Mouse (Mus musculus) lung, postnatal 25 days (tissue): Measurements from ENCODE around the gene Oosp2.

Experiments used
- DNase-seq: peaks from one replicate; pipeline ENCODE4 v3.0.0; 2022; ENCODE audit warnings: low spot score

The Oosp2 gene

DNA sequence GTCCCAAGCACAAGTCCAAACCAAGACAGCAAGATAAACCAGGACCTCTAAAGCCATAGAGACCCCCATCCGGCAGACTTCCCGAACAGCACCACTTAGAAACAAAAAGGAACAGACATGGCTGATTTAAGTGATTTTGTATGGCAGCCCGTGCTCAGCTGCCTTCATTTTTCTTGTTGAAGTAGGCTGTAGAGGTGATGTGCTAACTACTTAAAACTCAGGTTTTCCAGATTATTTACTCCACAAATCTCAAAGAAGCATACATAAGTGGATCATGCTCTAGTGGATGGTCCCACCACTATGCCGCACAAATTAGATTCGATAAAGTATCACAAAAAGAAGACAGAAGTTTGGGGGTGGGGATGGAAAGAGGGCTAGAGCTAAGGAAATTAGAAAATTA lies at the start of gene Oosp2:
TSS of gene Oosp2 (minus strand) at position 101 of the 400 bp plus-strand sequence.
- DNase-seq, result no peak

- DNase-seq, result no peak
These were observed 38.0 kb upstream of the Oosp2 start for GRCm38 (mm10) chr19:11698342-11698741.

- DNase-seq, result no peak
These were observed 36.4 kb upstream of the Oosp2 start, which contains the start of gene Oosp3 for GRCm38 (mm10) chr19:11696755-11697154. TSS of gene Oosp3 (plus strand) at chr19:11697055.

GRCm38 (mm10) chr19:11691454-11691853 lies 31.1 kb upstream of the Oosp2 start:
- DNase-seq, result no peak

DNA sequence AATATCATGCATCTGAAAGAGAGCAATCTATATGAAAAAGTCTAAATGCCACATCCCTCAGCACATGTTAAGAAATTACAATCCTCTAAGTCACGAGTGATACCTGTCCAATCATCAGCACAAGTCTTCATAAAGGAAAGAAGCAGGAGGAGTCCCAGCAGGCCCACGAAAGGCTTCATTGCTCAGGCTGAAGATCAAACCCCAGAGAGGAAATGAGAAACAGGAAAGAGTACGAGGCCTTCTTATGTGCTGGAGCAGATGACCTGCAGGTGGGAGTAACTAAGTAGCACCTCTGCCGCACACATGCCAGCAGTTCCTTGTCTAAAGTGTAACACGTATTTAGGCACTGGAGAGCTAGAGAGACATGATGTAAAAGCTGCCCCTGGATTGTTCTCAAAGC lies 30.5 kb upstream of the Oosp2 start, which contains the start of gene Oosp1:
TSS of gene Oosp1 (minus strand) at position 312 of the 400 bp plus-strand sequence.
- no peak for DNase-seq

DNA sequence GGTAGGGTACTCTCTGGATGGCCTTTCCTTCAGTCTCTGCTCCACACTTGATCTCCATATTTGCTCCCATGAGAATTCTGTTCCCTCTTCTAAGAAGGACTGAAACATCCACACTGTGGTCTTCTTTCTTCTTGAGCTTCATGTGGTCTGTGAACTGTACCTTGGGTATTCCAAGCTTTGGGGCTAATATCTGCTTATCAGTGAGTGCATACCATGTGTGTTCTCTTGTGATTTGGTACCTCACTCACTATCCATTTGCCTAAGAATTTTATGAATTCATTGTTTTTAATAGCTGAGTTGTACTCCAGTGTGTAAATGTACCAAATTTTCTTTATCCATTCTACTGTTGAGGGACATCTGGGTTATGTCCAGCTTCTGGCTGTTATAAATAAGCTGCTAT lies 1.2 kb upstream of the Oosp2 start:
- DNase-seq, result no peak

- DNase-seq, result peak; percentile 1
These were observed 1.2 kb downstream of the Oosp2 start for GRCm38 (mm10) chr19:11659142-11659541.

DNA sequence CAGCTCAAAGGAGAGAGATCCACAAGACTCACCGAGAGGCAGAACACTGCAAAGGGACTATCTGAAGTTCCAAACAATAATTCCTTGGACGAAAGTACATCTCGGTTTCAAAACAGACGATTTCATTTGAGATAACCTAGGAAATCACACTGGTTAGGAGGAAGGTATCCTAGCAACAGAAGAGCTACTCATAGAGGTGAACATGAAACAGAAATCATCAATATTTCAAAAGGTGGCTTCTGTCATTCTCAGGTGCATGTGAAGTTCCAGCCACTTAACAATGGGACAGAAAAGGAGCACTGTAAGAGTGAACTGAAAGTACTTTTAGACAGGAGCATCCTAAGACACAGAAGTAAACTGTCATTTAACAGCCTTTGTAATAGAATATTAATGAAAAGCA lies 10.8 kb downstream of the Oosp2 start:
- DNase-seq, result no peak

GRCm38 (mm10) chr19:11646166-11646565 lies 14.2 kb downstream of the Oosp2 start:
- DNase-seq, result no peak

- DNase-seq, result peak; percentile 2
These were observed 19.6 kb downstream of the Oosp2 start, which contains the start of gene Ms4a3 for GRCm38 (mm10) chr19:11640732-11641131. TSS of gene Ms4a3 (minus strand) at chr19:11640851.

GRCm38 (mm10) chr19:11639038-11639437 lies 21.3 kb downstream of the Oosp2 start:
- DNase-seq, result no peak

GRCm38 (mm10) chr19:11635572-11635971 lies 24.8 kb downstream of the Oosp2 start:
- no peak for DNase-seq

DNA sequence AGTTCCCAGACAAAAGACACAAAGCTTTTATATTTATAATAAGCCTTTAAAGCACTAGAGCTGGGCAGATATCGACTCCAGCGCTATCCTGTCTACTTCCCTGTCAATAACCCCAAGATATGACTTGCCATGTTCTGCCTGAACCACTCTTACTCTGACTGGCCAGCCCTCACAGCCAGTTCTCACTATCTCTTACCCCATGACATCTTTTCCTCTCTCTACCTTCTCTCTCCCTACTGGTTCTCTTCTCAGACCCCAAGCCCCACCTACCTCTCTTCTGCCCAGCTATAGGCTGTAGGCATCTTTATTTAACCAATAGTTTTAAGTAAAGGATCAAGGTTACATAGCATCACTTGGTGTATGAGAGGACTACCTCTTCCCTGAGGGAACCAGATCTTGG lies 26.0 kb downstream of the Oosp2 start:
- DNase-seq, result no peak

DNA sequence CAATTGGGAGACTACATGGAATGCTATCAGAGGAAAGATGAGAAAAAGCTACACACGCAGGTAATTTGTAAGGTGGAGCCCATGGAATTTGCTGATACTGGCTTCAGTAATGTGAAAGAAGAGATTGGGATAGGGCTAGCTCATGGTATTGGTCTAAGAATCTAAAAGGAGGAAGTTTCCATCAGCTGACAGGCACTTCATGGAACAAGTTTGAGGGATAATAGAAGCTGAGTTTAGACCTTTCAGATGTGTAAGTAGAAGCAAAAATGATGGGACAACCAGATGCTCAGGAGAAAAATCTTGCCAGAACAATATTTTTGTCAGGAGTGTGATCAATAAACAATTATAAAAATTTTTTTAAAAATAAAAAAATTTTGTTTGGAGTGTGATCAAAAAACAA lies 26.6 kb downstream of the Oosp2 start:
- no peak for DNase-seq

GRCm38 (mm10) chr19:11625231-11625630 lies 35.1 kb downstream of the Oosp2 start:
- DNase-seq, result no peak

DNA sequence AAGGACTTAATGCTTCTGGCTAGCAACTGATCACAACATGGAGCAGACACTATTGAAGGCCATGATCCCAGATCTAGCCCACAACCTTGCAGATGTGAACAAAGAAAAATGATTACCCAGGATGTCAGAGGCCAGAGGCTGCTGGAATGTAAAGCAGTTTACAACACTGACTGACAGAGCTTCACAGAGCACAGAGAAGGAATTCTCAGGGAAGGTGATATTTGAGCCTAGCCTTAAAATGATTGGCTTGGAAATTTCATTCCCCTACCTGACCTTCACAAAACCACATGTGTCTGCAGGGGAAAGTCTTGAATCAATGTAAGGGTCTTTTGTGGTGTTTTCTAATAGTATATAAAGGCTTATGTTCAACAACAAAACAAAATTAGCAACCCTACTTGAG lies 35.6 kb downstream of the Oosp2 start:
- no peak for DNase-seq

DNA sequence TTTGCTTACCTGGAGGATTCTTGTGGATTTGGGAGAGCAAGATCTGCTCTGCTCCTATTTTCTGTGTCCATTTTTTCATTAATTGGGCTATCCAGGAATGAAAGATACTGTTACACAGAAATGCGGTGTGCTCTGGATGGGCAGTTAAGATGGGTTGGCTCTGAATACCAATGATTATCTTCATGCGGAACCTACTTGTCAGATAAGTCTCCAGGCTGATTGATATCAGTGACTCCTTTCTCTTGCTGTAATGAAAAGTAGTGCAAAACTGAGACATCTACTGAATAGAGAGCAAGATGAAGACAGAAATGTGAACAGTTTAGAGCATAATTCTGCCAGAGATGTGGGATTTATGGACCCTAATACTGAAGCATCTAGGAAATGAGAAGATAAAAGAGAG lies 36.8 kb downstream of the Oosp2 start, which contains the start of gene Ms4a2:
TSS of gene Ms4a2 (minus strand) at position 169 of the 400 bp plus-strand sequence.
- no peak for DNase-seq

GRCm38 (mm10) chr19:11617983-11618382 lies 42.4 kb downstream of the Oosp2 start:
- no peak for DNase-seq

DNA sequence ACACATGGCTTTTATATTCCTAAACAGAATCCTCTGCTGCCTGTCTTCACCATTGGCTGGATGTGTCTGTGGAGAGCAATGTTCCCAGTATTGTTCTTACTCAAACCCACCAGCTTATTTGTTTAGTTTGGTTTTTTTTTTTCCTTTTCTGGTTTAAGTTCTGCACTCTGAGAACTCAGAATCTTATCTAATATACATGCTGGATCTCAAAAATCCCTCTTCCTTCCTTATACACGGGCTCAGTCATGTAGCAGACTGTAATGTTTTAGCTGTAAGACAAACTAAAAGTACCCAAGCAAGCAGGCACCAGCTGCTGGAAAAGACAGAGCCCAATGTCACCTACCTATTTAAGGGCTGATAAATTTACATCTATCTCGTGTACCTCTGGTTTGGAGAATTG lies 45.6 kb downstream of the Oosp2 start:
- no peak for DNase-seq

DNA sequence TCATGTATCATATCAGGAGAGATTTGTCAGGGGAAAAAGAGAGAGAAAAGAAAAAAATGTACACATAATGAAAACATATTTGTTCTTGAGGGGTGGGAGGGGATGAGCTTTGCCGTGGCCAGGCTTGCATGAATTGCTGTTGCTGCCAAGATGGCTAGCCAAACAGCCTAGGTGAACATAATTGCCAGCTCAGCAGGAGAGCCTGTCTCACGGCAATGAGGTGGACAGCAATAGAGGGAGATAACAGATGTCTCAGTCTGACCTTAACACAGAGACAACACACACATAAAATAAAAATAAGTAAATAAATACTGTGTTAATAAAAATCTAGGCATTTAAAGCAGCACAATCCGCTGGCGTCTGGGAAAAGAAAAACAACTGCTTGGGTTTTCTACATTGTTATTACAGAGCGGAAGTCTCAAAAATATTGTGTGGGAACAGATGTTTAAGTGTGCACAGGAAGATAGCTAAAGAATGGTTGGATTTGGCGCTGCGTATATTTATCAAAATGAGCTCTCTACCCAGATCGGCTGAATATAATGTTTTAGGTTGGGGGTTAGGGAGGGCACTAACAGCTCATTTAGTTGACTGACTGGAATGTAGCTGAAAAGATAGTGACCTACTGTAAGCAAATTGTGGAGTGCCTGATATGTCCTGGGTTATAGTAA lies 46.4 kb downstream of the Oosp2 start:
- no peak for DNase-seq

GRCm38 (mm10) chr19:11613084-11613483 lies 47.3 kb downstream of the Oosp2 start:
- DNase-seq, result no peak

DNA sequence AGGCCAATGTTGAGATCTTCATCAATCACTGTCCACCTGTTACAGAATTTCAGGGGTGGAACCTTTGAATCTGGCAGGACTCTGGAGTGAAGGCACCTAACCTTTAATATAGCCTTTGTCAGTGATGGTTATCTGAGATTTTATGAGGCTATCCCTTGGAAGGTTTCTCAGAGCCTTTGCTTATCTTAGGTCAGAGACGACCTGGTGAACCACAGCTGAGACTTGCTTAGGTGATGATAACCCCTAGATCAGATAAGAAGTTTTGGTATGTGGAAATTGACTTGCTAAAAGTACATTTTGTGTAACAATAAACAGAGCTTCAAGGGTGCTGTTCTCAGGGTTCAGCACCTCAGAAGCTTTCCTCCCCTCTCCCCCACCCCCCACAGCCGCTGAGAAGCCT lies 48.1 kb downstream of the Oosp2 start:
- no peak for DNase-seq

- DNase-seq, result peak; percentile 62
These were observed 48.8 kb downstream of the Oosp2 start for GRCm38 (mm10) chr19:11611541-11611945.

DNA sequence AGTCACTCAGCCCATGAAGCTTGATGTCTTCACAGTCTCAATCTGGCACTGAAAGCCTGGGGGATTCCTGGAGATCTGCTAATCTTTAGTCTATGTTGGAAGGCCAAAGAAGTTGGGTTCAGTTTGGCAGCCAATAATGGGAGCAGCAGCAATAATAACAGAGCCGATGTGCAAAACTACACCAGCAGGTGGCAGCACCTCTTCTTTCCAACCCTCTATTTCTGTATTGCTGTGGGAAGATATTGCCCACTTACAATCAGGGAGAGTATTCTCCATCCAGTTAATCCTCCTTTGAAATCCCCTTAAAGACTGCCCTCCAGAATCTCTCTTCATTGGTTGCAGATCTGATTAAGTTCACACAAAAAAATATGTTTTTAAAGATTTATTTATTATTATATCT lies 52.2 kb downstream of the Oosp2 start:
- DNase-seq, result peak; percentile 15
